Mouse (Mus musculus): ENCODE results near the gene Lclat1.
"Not testable (repeated sequence)": the region's sequence is repeated elsewhere in the genome, so short reads cannot be mapped to it uniquely, and the experiment has no call there.

The Lclat1 gene

DNA sequence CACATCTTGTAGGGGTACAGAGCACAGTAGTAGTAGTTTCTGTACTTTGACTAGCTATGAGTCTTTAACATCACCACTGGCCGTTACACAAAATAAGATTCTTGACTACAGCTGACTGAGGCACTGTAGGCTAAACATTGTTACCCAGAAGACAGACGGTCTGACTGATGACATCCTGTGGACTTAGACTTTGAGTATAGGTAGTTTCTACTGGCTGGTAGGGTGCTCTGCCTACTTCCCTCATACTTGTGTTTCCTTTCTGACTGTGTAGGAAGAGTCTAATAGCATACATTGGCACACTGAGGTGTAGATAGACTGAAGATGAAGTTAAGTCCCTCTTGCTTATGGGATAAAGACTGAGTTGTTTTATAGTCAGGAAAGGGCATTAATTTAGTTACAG is 37.6 kb downstream of the Lclat1 start:
- no peak for DNase-seq

DNA sequence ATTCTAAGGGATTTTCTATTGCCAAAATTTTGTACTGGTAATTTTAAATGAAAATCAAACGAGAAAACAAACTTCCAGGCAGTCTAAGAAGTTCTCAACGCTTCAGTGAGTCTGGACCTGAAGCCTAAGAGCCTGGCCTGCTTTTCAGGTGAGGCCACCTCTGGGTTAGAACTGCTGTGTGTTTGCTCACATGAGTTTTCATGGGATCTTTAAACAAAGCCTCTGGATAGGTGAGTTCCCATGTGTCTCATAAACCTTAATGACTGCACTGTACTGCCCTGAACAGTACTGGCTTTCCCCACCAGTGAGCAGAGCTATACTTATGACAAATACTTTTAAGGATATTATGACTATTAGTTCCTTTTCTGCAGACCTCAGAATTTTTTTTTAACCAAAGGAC is 40.8 kb downstream of the Lclat1 start:
- no peak for DNase-seq

DNA sequence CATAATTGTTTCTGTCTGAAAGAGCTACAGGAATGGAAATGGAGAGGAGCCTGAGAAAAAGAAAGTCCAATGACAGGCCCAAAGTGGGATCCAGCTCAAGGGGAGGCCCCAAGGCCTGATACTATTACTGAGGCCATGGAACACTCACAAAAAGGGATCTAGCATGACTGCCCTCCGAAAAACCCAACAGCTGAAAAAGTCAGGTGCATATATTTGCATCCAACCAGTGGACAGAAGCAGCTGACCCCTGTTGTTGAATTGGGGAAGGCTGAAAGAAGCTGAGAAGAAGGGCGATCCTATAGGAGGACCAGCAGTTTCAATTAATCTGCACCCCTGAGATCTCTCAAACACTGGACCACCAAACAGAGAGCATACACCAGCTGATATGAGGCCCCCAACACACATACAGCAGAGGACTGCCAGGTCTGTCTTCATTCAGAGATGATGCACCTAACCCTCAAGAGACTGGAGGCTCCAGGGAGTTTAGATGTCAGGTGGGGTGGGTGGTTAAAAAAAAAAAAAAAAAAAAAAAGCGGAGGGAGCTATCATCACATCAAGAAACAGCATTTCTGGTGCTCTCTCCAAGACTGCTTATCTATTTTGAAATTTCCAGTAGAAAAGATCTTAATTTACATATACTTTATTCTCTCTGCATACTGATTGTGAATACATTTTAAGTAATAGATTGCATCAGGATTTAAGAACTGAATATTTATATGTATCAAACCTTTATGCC is 45.2 kb downstream of the Lclat1 start:
- DNase-seq, result not testable (repeated sequence)

DNA sequence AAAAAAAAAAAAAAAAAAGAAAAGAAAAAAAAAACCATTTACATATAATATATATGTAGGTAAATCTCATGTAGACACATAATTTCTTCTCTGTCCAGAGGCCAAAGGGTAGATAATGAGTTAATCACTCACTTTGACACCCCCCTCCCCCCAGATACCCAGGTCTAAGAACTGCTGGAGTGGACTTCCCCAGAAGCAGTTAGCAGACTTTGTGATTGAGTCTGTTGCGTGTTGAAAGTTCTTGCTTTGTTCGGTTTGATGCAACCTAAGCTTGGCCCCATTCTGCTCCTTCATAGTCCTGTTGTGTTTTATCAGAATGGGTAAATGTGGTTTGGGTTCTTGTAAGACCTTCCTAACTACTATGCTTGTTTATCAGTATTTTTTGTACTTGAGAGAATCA is 45.9 kb downstream of the Lclat1 start:
- DNase-seq, result no peak

DNA sequence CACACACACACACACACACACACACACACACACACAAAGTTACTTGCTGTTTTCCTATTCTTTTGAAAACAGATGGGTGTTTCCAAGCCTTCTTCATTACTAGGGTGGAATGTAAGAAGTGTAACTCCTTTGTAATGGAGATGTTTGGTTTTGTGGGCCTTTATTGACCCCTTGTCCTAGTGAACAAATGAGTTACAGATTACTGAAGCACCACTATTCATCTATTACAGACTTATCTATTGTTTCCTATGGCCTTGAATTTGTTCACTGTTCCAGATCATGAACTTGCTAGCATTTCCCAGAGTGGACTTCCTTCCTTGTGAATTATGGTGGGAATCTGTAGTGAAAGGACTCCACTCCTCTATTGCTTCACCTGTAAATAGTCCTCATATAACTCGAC is 48.8 kb downstream of the Lclat1 start:
- no peak for DNase-seq

DNA sequence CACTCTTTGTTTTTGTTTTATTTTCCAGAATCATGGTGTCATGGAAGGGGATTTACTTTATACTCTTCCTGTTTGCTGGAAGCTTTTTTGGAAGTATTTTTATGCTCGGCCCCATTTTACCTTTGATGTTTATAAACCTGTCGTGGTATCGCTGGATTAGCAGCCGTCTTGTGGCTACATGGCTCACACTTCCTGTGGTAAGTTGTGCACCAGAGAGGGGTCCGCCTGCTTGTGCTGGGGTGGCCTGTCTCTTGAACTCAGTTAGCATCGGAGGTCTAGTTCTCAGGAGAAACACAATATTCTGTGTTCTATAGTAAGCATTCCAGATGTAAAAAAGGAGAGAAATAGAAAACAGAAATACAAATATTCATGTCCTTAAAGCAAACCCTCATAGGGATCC is 54.0 kb downstream of the Lclat1 start:
- DNase-seq, result no peak

DNA sequence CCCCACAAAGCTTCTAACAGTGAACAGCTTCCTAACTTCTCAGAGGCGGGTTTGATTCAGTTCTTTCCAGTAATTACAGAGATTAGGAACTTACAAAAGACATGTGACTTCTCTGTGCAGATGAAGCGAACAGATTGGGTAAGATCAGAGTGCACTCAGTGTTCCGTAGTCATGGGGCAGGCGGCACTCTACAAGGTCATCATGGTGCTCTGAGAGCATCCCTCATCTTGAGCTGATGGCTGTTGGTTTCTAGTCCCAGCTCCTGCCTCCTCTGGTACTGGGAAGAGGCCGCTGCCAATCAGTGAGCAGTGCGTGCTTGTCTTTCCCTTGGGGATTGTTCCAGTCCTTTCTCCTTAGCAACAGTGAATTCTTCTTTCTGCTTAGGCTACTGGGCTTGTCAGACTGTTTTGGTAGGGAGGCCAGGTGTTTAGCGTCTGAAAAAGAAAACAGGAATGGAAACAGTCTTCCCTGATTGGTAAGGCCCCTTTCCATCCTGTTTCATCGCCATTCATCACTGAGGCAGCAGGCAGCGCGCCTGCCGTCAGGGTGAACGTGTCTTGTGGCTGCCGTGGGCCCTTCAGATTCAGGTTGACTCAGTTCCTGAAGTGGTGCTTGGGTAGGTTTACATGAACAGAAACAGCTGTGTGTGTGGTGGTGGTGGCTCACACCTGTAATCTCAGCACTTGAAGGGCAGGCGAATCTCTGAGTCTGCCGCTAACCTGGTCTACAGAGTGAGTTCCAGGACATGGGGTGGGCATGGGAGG is 54.8 kb downstream of the Lclat1 start:
- peak; percentile 35 for DNase-seq

DNA sequence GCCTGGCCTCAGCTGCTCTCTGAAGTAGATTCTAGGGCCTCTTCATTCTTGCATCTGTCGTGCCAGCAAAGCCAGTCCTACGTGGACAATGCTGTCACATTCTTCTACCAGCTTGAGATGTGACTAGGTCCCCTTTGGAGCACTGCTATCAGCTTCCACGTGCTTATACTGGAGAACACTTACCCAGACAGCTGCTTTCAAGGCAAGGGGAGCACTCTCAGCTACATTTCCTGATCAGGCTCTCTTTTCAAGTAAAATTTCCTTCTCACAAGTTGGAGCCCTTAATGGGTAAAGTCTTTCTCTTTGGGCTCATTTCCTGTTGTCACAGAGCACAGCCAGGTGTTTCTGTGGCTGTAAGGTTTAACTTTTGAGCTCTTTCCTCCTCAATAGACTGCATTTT is 55.8 kb downstream of the Lclat1 start:
- DNase-seq, result no peak

DNA sequence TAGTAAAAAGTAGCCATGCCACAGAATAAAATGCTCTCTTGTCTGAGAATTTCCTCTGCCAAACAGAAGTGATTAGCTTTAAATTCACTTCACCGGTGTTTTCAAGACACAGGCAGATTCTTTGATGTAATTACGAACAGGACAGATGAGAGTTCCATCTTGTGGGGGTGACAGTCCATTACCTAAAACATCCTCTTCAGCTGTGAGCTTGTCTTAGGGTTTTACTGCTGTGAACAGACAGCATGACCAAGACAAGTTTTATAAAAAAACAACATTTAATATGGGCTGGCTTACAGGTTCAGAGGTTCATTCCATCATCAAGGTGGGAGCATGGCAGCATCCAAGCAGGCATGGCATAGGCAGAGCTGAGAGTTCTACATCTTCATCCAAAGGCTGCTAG is 56.3 kb downstream of the Lclat1 start:
- DNase-seq, result no peak

DNA sequence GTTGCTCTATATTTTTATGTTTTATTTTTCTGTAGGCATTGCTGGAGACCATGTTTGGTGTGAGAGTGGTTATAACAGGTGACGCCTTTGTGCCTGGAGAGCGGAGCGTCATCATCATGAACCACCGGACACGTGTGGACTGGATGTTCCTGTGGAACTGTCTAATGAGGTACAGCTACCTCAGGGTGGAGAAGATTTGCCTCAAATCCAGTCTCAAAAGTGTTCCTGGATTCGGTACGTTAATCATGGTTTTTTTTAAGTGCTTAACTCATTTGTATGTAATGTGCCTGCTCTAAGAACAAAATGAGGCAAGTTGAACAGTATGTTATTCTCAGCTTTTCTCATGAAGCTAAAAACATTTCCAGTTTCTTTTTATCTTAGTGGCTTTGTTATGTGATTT is 61.7 kb downstream of the Lclat1 start:
- no peak for DNase-seq

DNA sequence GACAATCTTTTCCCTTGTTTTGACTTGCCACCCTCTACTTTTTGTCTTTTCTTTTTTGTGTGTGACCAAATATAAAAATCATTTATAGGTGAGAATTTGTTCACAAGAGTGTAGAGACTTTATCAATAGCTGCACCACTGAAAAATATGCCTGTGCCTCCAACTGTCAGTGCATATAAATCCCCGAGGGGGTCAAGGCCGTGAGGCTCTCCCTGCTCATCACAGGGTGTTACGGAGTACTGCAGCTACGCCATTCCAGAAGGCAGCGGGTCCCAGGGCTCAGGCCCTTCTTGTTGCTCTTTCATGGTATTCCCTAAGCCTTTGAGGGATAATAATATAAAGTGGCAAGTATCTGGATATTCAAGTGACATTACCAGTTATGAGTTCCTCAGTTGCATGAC is 62.4 kb downstream of the Lclat1 start:
- DNase-seq, result no peak

DNA sequence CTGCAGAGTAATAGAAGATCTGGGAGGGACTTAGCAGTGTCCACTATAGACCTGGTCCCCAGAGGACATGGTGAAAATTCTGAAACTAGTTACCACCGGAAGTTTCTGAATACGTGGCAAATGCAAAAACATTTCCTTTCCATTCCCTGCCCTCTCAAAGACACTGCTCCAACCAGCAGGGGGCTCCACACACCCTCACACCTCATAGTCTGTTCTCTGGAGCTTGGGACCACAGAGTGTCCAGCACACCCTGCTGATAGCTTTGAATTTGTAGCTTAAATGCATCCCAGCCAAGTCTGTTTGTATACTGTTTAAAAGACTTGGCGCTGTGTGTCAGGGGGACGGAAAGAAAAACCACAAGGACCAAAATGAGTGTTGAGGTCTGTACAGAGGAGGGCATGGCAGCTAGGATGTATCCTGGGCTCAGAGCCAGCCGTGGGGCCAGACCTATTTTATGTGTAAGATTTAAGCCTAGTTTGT is 66.3 kb downstream of the Lclat1 start:
- DNase-seq, result peak; percentile 80

DNA sequence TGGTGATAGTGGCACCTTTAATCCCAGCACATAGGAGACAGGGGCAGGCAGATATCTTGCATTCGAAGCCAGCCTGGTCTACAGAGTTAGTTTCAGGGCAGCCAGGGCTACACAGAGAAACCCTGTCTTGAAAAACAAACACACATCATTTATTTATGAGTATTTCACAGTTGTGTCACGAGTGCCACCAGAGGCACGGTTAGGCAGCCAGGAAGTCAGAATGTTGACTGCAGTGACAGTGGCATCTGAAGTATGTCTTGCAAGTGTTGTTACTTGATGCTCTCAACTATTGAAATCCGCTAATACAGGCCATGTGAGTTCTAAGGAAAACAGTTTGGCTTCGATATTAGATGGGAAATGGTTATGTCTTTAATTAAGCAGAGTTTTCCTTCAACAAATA is 67.9 kb downstream of the Lclat1 start:
- DNase-seq, result no peak

DNA sequence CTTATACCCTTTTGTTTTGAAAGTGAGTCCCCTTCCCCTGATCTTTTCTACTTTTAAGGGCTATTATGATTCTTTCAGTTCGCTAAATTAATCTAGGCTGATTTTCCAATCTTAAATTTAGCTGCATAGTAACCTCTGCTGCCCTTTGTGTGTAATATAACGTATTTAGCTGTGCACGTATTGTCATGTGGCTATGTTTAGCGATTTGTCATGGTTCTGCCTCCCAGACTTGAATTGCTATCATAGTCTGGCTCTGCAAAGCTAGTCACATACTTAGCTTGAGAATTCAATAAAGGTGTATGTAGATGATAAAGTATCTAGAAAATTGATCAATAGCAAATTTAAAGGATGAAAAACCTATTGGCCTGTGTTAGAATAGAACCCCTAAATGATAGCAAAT is 69.3 kb downstream of the Lclat1 start:
- DNase-seq, result no peak

DNA sequence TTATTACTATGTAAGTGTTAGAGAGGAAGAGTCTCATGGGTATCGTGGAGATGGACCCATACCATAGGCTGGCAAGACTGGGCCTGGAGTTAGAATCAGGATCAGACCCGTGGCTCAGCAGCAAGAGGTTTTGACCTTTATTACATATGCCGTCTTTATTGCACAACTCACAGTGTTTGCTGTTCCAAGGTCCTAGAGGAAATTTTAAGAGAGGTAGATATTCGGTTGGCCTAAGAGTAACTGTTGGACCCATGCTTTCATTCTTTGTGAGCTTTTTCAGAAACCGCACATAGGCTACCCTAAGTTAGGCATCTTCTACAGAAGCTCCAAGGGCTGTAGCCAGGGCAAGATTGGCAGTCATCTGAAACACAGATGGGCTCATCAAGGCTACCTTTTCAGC is 79.1 kb downstream of the Lclat1 start:
- DNase-seq, result no peak

DNA sequence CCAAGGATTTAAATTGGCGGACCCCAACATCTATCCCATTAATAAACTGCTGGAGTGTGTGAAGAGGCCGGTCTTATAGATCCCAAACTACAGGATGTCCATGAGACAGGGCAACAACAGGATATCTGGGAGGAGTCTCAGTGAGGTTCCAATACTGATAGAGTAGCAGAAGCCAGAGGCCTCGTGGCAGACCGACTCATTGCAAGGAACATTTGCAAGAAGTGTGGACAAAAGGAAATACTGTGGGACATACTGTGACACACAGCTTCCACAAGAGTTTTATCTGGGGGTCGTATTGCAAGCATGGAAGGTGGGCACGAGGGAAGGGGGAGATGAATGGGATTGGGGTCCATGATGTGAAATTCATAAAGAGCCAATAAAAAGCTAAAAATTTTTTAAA is 86.4 kb downstream of the Lclat1 start:
- no peak for DNase-seq

DNA sequence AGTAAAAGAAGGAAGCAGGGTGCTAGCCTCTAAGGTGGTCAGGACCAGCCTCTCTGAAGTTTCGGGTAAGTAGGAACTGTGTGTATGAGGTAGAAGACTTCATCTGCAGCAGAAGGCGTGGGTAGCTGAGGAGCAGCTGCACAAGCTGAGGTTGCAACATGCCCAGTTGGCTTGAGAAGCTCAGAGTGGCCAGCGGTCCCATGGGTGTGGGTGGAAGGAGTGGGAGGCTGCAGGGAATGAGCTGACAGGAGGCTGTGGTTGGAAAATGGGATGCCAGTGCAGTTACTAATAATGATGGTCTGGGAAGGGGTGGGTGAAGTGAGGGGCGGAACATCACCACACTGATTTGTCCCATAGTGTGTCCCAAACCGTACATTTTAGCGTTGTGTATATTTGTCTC is 86.8 kb downstream of the Lclat1 start:
- peak; percentile 60 for DNase-seq

DNA sequence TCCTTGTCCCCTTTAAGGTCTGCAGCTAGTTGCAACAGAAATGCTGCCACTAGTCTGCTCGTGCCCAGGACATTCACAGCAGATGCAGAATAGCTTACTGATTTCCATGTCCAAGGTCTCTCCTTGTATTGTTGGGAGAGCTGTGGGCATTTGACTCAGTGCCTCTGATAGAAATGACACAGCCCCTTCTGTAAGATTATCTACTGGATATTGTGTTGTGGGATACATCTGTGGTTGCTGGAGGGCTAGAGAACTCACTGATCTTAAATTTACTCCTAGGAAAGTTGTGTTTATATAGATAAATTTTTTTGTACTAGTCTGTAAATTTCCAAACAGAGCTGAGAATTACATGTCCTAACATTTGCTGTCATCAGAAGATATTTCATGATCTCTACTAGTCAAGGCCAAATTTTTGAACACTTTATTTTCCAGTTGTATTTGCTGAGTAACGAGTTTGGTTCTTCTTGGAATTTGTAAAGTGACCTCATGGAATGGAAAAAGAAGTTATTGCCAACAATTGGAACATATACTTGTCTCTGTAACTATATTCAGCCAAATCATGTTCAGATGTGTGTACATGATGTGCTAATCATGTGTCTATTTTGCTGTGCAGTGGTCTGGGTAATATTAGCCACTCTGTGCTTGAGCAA is 87.4 kb downstream of the Lclat1 start:
- no peak for DNase-seq

DNA sequence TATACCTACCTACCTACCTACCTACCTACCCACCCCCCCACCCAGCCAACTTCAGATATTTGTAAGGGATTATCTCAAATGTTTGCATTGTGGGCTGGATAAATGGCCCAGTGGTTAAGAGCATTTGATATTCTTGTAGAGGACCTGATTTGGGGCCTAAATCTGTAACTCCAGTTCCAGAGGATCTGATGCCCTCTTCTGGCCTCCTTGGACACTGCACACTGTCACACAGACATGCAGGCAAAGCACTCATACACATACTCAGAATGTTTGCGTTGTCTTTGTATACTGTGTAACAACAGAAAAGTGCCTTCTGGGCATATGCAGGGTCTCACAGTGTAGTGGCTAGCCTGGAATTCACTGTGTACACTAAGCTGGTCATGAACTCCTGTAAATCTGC is 88.4 kb downstream of the Lclat1 start:
- DNase-seq, result peak; percentile 47

DNA sequence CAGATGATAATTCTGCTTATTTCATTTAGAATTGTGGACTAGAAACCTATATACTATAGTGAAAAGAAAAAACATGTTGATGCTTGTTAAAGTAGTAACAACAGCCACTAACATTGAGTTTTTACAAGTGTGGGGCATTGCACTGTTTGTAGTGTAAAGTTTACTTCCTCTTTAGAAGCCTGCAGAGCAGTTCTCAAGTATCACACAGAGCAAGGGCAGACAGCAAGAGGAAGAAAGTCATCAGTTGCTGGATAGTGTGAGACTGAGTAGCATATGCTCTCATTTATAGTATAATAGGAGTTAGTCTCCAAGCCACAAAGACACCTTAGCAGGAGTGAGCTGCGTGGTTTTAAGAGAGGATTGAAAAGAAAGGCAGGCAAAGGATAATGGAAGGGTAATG is 89.9 kb downstream of the Lclat1 start:
- DNase-seq, result no peak

DNA sequence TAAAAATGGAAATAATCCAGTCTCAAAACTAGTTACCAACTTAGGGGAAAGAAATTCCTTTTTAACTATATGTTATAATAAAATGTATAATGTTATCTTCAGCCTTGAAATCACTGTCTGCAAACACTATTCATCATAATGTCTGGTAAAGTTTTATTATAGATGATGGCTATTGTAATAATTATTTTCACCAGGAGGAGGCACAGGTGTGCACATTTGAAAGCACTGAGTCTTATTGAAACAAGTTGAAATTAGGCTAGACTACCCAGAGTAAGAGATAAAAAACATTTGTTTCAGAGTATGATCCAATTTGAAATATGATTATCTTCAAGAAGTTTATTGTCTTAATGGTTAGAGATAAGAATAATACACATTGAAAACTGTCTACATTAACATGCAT is 91.6 kb downstream of the Lclat1 start:
- DNase-seq, result peak; percentile 42

DNA sequence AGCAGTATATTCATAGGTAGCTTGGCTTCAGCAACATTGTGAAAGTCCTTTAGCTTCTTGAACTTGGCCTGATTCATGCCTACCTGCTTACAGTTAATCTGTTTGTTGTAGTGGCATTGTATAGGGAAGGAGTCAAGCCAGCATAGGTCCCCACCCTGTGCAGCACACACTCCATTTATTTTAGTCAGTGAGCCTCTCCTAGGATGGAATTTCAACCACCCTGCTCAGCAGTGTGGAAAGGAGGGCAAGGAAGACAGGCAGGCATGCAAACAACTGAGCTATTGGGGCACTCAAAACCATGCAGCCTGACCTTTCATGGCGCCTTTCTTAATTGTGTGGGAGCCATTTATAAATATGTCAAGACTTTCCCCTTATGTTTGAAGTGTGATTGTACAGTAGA is 92.6 kb downstream of the Lclat1 start:
- no peak for DNase-seq

DNA sequence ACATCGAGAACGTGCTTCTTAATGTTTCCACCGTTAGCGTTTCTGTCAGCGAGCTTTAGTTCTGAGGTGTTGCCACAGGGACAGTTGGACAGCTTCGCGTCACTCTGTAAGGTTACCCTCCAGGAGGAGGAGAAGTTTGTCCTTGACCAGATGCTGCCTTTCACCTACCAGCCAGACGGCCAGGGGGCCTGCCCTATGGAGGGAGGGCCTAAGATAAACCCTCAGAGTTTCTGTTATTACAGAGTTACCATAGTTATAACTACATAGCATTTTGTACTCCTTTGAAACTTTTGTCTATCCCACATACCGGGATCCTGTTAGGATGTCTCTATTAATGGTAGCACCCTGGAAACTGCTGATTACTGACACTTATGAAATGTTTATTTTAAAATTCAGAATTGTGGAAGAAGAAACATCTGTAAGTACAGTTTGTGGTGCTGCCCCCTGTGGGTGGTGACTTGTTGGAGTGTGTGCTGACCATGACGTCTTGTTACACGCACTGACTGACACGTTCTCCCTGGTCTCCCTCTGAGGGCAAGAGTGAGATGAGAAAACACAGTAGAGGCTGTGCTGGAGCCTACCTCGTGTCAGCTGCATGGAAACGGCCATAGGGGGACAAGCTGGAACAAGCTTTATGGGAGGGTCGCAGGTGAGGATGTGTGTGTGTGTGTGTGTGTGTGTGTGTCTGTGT is 96.0 kb downstream of the Lclat1 start:
- peak; percentile 49 for DNase-seq
